Mouse (Mus musculus) hindbrain, embryonic 15.5 days (tissue): ENCODE data around the gene Gprin3. TPM values are rescaled to one million over a fixed set of nuclear protein-coding genes. Genes with fewer than 3 reads are reported as not detected.
"Not testable (repeated sequence)": the region's sequence is repeated elsewhere in the genome, so short reads cannot be mapped to it uniquely, and the experiment has no call there.

Experiments
- ATAC-seq: fragments of 200-750 bp; cut with Nextera tagmentation; 2 replicates; pipeline ENCODE4 v1.8.0; 2017; ENCODE audit warnings: low read depth, moderate number of reproducible peaks, moderate TSS enrichment; ENCODE audit not compliant: low FRiP score
- H3K27ac ChIP-seq: fragments of 300-500 bp; sonication (generic); replicated peaks from 2 replicates; pipeline ENCODE4 v1.5.1; 2015; ENCODE audit warnings: mild to moderate bottlenecking, inconsistent platforms
- H3K27me3 ChIP-seq: fragments of 300-500 bp; sonication (generic); 2 replicates; pipeline ENCODE4 v1.6.1; 2015; ENCODE audit warnings: control low read depth, inconsistent platforms
- H3K36me3 ChIP-seq: fragments of 300-500 bp; sonication (generic); 2 replicates; pipeline ENCODE4 v1.6.1; 2015; ENCODE audit warnings: control low read depth, inconsistent platforms
- H3K4me1 ChIP-seq: fragments of 300-500 bp; sonication (generic); replicated peaks from 2 replicates; pipeline ENCODE4 v1.6.1; 2015; ENCODE audit warnings: control low read depth, inconsistent platforms
- H3K4me2 ChIP-seq: fragments of 300-500 bp; sonication (generic); 2 replicates; pipeline ENCODE4 v1.6.1; 2015; ENCODE audit warnings: moderate library complexity, mild to moderate bottlenecking, inconsistent platforms
- H3K4me3 ChIP-seq: fragments of 300-500 bp; sonication (generic); 2 replicates; pipeline ENCODE4 v1.5.1; 2015; ENCODE audit warnings: mild to moderate bottlenecking, inconsistent platforms
- H3K9ac ChIP-seq: fragments of 300-500 bp; sonication (generic); 2 replicates; pipeline ENCODE4 v1.6.1; 2015; ENCODE audit warnings: inconsistent platforms
- H3K9me3 ChIP-seq: fragments of 300-500 bp; sonication (generic); 2 replicates; pipeline ENCODE4 v1.6.1; 2016; ENCODE audit warnings: control low read depth, inconsistent platforms
- WGBS: fragments of 180-500 bp; shearing (Covaris S2); methylation state at CpG from one replicate; pipeline ENCODE4 v1.1.7; 2015; 5-methylcytosine and 5-hydroxymethylcytosine counted together
- polyA plus RNA-seq: library from polyadenylated mRNA; unstranded; fragments of >200 nt; fragmentation: Nextera tagmentation; extraction: Ambion mirVana; gene quantifications from 2 replicates; pipeline ENCODE4 v1.2.1, GENCODE M21; 2015

Gprin3 gene
- polyA plus RNA-seq, 1 experiment from 2014 or later, result 8.5 TPM

- Histone ChIP-seq H3K4me1 (no peaks in the 10 kb centered on the region), H3K9ac (no peak overlapping the region), H3K27me3 (no peaks in the 10 kb centered on the region), H3K36me3 (no peaks in the 10 kb centered on the region), H3K4me2 (no peak overlapping the region), H3K4me3 (no peak overlapping the region), H3K27ac (no peak overlapping the region), H3K9me3 (no peaks in the 10 kb centered on the region)
- no peak for ATAC-seq
Measured at GRCm38 (mm10) chr6:59315868-59316267, 110.2 kb downstream of the Gprin3 start.

GRCm38 (mm10) chr6:59315090-59315489 is 111.0 kb downstream of the Gprin3 start:
- no peak overlapping the region for H3K27ac ChIP-seq
- H3K4me3 ChIP-seq, result no peak overlapping the region
- ATAC-seq, result no peak
- no peaks in the 10 kb centered on the region for H3K4me1 ChIP-seq
- H3K36me3 ChIP-seq, result no peaks in the 10 kb centered on the region
- H3K9ac ChIP-seq, result no peak overlapping the region
- H3K27me3 ChIP-seq, result no peaks in the 10 kb centered on the region
- no peaks in the 10 kb centered on the region for H3K9me3 ChIP-seq
- H3K4me2 ChIP-seq, result no peak overlapping the region

GRCm38 (mm10) chr6:59313162-59313561 is 112.9 kb downstream of the Gprin3 start:
- H3K36me3 ChIP-seq, result no peaks in the 10 kb centered on the region
- no peak overlapping the region for H3K4me3 ChIP-seq
- 76% methylated on average over 2 of the region's 2 CpGs for WGBS
- H3K27me3 ChIP-seq, result no peaks in the 10 kb centered on the region
- ATAC-seq, result no peak
- no peak overlapping the region for H3K27ac ChIP-seq
- H3K9me3 ChIP-seq, result no peaks in the 10 kb centered on the region
- H3K4me1 ChIP-seq, result no peaks in the 10 kb centered on the region
- H3K4me2 ChIP-seq, result no peak overlapping the region
- no peak overlapping the region for H3K9ac ChIP-seq

GRCm38 (mm10) chr6:59311241-59311640 is 114.9 kb downstream of the Gprin3 start:
- no peak overlapping the region for H3K27ac ChIP-seq
- H3K27me3 ChIP-seq, result no peaks in the 10 kb centered on the region
- no peak overlapping the region for H3K9ac ChIP-seq
- H3K4me1 ChIP-seq, result no peaks in the 10 kb centered on the region
- no peaks in the 10 kb centered on the region for H3K36me3 ChIP-seq
- ATAC-seq, result no peak
- WGBS, result 97% methylated on average over 2 of the region's 2 CpGs
- no peak overlapping the region for H3K4me3 ChIP-seq
- H3K9me3 ChIP-seq, result no peaks in the 10 kb centered on the region
- H3K4me2 ChIP-seq, result no peak overlapping the region

- 85% methylated on average over 2 of the region's 2 CpGs for whole genome bisulfite sequencing
- H3K27ac ChIP-seq, H3K4me3 ChIP-seq, H3K9me3 ChIP-seq, H3K4me1 ChIP-seq, H3K4me2 ChIP-seq, H3K36me3 ChIP-seq, H3K9ac ChIP-seq, H3K27me3 ChIP-seq, ATAC-seq: not testable (repeated sequence)
Measured at GRCm38 (mm10) chr6:59304235-59304942, 121.7 kb downstream of the Gprin3 start.

- H3K9me3 ChIP-seq, result no peaks in the 10 kb centered on the region
- 76% methylated on average over 1 of the region's 1 CpGs for WGBS
- no peak overlapping the region for H3K9ac ChIP-seq
- no peak overlapping the region for H3K4me2 ChIP-seq
- H3K27ac ChIP-seq, result no peak overlapping the region
- H3K27me3 ChIP-seq, result no peaks in the 10 kb centered on the region
- no peak for ATAC-seq
- no peak overlapping the region for H3K4me3 ChIP-seq
- no peaks in the 10 kb centered on the region for H3K4me1 ChIP-seq
- H3K36me3 ChIP-seq, result no peaks in the 10 kb centered on the region
Measured at GRCm38 (mm10) chr6:59303031-59303430, 123.1 kb downstream of the Gprin3 start.

Other genes starting within 250 kb of the Gprin3 start
- 10.1 and 10.3 TPM in 2 replicates for gene Tigd2, start 217.4 kb downstream of the Gprin3 start, polyA plus RNA-seq